Mouse (Mus musculus) right cerebral cortex, postnatal 25 days (tissue): Measurements from ENCODE around the gene Nr4a1.

Experiments
- DNase-seq: peaks from one replicate; pipeline ENCODE4 v3.0.0; 2022

The Nr4a1 gene

DNA sequence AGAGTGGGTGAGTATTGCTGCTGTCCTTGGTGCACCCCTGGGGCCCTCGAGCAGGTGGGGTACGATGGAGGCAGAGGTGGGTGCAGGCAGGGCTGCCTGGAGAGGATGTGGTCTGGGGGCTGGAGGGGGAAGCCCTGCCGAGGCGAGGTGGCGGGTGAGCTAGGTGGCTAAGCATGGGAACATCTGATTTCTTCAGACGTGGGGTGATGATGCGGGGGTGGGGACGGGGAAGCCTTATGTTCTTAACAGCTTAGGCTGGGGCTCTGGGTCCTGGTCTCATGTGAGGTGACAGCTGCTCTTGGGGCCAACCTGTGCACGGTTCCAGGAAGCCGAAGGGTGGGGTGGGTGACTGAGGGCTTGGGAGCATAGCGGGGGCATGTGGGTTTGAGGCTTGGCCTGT, 4.4 kb downstream of the Nr4a1 start:
- DNase-seq = no peak

DNA sequence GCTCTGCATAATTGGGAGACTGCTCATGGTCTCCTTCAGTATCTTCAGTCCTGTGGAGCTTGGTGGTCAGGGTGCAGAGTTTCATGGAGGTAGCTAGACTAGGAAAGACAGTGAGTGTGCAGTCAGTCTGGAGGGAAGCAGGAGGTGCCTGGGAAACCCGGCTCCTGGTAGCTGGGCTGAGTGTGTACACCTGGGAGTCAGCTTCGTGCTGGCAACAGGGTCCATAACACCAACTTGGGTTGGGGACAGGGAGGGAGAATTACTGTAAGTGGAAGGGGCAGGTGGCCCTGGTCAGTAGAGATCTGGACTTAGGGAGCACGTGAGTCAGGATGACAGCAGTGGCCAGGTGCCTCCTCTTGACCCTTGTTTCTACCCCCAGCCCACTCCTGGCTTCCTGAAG, 5.9 kb downstream of the Nr4a1 start:
- DNase-seq = no peak

DNA sequence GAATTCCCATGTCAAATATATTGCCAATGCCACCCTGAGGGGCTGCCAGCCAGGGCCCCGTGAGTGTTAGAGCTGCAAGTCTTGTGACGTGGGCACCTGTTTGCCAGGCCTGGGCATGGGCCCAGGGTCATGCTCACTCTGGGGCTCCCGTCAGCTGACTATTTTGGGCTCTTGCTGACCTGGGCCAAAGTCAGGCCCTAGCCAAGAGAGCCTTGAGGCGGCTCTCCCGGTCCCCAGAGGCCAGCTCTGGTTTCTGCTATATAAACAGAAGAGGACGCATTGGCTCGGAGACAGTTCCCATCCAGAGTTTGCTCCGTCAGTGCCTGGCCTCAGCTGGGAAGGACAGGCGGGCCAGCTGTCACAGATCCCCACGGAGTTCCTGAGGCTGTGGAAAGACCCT, 6.3 kb downstream of the Nr4a1 start:
- no peak for DNase-seq

DNA sequence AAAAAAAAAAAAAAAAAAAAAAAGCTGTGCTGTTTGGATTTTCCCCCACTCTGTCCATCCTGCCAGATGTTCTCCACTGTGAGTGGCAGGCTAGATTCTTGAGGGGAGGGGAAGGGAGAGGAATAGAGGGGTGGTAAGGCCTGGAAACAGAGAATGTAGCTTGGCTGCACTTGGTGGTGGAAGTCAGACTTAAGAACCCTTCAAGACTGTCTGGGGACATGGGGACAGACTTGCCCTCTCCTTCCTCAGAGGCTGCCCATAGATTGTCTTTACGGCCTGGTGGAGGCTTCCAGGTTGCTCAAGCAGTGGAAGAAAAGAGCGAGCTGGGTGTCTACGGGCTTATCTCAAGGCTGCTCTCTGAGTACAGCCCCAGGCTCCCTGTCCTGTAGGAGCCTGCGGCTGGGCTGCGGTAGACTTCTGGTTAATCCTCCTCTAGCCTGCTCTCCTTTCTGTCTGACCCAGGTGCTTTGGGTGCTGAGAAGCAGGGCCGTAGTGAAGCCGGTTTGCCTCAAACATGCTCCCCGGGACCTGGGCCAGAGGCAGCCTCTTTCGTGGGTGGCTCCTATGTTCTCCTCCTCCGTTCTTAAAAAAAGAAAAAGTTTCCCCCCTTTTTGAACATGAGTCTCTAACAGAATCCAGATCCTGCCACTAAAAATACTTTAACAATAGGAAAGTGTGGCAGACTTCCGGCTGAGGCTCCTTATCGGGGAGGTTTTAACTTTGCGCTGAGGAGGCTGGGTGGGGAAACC, 7.0 kb downstream of the Nr4a1 start:
- DNase-seq = no peak

DNA sequence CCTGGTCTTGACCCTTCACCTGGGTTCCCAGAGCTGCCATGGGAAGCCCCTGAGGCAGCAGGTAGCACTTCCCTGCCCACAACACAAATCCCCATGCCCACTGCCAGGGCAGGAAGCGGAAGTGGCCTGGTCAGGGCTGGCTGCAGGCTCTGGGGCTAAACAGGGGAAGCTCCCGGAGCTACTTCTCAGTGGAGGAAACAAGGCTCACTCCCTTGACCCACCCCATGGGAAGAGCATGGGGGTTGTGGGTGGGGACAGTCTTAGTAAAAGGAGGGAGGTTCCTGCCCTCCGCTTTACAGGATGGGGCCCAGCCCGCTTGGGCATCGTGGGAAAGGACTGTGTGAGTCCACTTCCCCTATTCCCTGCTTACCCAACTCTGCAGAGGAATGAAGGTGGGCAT, 8.4 kb downstream of the Nr4a1 start:
- no peak for DNase-seq

DNA sequence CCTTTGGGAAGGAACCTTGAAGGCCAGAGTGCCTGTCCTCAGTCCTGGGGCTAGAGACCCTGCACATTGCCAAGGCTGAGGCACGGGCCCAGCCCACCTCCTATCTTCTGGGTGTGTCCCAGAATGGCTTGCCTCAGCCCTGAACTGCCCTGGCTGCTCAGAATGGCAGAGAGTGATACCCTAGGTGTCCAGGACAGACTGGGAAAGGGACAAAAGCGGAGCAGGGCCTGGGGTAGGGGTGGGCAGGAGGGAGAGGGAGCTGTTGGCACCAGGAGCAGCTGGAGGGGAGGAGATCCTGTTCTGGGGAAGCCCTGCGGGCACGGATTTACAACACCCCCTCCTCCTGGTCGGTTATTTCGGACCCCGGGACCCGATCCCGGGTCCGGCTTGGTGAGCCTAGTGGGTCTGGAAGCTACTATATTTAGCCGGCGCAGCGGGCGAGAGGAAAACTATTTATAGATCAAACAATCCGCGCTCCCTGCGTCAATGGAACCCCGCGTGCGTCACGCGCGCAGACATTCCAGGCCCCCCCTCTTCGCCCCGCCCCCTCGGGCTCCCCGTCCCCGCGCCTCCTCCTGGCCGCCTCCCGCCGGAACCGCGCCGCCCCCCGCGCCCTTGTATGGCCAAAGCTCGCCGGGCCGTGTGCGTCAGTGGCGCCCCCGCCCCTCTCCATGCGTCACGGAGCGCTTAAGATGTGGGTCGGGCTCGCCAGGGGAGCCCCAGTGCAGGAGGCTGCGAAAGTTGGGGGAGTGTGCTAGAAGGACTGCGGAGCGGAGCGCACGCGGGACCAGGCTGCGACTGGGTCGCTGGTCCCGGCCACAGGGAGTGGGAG, 12.3 kb downstream of the Nr4a1 start:
- DNase-seq = peak; percentile 93

DNA sequence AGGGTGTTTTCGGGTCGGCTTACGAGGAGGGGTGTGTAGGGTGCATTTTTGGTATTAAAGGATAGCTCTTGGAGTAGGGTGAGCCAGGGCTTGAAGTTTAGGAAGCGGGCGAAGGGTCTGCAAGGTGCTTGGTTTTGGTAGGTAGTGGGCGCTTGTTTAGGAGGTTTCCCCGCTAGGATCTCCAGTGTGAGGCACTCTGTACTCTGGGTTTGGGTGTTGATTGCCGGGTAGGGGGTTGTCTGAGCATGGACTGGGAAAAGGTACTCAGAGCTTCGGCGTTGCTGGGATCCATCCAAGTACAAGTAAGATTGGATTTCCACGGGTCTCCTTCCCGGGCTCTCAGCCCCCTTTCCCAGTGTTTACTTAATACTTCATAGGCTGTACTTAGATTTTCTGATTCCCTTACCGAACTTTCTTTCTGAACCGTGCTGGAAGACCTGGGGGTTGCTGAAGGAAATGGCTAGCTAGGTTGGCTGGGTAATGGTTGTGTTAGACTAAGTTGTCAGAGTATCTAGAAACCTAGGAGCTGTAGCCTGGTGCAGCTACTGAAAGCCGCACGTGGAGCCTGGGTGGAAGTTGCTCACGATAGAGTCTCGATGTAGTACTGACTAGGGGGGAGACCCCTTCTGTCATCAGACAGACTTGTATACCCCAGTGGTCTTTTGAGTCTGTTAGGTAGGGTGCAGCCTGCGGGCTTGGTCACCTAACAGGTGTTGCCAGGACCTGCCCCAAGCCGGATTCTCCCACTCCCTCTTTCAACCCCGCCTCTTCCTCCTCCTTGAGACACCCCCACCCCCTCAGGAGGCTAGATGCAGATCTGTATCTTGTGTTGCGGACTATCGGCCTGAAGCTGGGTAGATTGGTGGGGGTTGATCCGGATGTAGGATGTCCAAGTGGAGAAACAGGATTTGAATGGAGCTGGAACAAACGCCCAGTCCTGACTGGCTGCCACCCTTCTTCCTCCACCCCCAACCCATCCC, 13.3 kb downstream of the Nr4a1 start:
- DNase-seq = no peak

DNA sequence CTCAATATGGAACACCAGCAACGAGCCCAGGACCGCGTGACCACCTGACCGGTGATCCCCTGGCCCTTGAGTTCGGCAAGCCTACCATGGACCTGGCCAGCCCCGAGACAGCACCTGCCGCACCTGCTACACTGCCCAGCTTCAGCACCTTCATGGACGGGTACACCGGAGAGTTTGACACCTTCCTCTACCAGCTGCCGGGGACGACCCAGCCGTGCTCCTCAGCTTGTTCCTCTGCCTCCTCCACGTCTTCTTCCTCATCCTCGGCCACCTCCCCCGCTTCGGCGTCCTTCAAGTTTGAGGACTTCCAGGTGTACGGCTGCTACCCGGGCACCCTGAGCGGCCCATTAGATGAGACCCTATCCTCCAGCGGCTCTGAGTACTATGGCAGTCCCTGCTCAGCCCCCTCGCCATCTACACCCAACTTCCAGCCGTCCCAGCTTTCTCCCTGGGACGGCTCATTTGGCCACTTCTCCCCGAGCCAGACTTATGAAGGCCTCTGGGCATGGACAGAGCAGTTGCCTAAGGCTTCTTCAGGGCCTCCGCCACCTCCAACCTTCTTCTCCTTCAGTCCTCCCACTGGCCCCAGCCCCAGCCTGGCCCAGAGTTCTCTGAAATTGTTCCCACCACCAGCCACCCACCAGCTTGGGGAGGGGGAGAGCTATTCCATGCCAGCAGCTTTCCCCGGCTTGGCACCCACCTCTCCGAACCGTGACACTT, 16.2 kb downstream of the Nr4a1 start:
- DNase-seq = no peak

DNA sequence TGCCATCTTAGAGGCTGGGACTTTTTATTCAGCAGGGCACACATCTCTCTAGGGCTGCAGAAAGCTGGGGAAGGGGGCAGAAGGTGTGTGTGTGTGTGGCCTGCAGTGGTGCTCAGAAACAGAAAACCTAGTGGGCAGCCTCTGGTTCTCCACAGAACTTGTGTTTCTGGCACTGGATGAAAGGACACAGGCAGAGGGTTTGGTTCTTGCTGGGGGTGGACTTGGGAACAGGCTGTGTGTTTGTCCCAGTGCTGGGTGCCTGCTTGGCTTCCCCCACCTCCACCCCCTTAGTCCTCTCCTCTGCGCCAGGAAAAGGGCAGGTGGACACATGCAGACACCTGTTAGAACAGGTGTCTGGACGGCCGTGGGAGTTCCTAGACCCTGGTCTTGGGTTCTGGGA, 17.0 kb downstream of the Nr4a1 start:
- no peak for DNase-seq

DNA sequence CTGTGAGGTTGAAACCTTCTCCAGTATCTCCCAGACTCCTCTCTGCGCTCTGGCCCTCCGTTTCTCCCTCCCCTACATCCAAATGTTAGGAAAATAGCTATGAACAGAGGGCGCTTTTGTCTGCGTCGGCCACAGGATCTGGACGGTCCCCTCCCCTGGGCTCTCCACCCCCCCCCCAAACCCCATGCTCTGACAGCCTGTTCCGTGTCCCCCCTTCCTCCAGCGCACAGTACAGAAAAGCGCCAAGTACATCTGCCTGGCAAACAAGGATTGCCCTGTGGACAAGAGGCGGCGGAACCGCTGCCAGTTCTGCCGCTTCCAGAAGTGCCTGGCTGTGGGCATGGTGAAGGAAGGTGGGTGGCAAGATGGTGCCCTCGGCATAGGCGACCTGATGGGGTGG, 17.4 kb downstream of the Nr4a1 start:
- DNase-seq = no peak

DNA sequence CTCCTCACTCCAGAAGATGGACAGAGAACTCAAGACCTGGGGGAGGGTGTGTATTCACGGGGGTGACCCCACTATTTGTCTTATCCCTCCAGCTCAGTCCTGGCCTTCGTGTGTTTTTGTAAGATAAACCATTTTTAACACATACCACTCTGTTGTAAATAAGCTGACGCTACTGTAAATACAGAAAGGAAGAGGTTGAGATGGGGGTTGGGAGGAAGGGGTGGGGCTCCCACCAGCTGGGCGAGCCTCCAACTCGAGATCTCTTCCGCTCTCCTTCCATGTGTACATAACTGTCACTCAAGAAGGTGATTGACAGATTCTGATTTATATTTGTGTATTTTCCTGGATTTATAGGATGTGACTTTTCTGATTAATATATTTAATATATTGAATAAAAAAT, 20.3 kb downstream of the Nr4a1 start:
- no peak for DNase-seq

DNA sequence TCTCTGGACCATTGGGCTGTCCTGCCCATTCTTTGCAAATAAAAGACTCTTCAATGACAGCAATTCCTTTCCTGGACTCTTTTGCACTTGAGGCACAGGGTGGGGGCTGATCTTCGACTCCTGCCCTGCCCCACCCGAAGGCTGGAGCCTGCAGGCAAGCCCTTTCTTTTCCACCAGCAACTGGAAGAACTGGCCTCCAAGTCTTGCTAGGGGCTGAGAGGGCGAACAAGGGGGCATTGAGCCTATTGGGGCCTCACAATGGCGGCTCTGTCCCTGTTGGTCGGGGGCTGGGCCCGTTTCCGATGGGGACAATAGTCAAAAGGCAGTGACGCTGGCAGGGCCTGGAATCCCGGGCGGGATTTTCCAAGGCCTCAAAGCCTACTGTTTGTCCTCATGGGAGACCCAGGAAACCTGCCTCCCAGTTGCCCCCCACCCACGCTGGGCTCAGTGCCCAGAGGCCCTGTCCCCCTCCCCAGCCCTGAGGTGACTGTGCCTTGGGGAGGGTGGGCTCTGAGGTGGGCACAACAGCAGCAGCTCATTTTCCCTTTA, 23.4 kb downstream of the Nr4a1 start:
- no peak for DNase-seq

DNA sequence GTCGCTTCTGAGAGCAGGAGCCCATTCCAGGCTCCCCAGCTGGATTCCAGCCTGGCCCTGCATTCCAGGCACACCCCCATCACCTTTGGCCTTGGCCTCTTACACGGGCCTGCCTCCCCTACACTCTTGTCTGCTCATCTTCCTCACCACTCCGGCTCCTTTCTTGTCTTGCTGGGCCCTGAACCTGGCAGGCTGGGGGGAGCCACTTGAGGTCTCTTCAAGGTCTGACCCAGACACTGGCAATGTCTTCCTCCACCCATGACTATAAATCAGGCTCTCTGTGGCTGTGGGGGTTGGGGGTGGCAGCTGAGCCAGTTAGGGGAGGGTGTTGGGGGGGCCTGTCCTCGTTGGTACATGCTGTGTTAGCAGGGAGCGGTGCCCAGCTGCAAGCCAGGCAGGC, 24.5 kb downstream of the Nr4a1 start:
- DNase-seq = no peak

DNA sequence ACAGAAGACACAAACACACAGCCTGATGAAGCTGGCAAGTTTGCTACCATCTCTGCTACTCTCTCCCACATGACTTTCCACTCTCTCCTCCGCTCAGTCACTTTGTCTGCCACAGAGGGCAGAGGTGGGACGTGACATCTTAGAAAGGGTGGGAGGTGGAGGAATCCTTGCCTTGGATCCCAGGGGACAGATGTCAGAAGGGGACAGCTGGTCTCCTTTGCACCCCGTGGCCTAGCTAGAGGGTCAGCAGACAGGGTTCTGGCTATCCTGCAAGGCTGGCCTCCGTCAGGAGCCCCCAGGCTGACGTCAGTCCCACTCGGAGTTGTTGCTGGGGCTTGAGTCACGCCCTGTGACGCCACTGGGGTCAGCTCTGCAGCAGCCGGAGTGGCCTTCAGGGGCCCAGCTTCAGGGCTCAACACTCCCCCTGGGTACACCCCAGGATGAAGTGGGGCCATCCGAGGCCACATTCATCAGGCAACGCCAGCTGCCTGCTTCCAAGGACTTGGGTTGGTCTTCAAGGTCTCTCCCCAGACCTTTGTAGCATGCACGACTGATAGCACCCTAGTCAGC, 25.4 kb downstream of the Nr4a1 start:
- no peak for DNase-seq

DNA sequence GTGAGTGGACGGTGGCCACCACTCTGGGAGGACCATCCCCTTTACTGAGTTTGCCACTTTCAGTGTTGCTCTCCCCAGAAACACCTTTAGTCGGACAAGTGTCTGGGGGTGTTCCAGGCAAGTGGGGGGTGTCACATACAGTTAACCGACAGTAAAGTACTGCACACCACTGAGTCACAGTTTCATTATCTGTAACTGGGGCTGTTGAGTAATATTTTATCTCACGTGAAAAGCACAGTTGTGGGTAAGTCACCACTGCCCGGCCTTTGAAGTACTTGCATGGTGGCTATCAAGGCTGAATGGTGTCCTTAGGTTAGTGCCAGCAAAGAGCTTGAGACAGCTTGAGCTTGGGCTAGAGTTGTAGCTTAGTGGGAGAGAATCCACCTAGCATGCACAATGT, 28.4 kb downstream of the Nr4a1 start:
- DNase-seq = no peak

DNA sequence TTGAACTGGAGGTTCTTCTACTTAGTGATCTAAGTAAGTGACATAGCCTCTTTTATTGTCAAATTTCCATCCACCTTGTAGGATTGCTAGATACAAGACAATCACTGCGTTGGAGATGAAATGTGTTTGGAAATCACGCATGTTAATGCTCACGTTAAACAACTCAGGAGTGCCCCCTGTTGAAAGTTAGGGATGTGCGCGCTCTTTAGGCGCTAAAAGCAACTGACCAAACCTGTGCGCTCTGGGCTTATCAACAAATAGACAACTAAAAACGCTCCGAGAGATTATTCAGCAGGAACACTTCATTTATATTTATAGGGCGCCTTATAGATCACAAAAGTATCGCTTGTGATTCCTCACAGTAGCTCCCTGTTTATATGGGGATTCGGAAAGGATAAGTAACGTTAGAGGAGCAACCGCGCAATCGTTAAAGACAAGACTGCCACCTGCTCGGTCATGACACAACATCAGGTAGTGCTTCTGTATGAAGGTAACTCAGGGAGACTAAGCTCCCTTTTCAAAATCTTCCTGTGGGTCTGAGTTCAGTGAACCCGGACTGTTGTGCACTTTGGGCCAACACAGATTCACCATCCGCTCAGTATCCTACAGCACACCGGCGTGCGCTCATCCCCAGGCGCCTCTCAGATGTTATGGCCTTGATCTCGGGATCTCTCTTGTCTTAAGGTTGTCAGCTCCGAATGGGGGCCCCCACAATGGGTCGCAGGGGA, 29.3 kb downstream of the Nr4a1 start:
- DNase-seq = no peak

DNA sequence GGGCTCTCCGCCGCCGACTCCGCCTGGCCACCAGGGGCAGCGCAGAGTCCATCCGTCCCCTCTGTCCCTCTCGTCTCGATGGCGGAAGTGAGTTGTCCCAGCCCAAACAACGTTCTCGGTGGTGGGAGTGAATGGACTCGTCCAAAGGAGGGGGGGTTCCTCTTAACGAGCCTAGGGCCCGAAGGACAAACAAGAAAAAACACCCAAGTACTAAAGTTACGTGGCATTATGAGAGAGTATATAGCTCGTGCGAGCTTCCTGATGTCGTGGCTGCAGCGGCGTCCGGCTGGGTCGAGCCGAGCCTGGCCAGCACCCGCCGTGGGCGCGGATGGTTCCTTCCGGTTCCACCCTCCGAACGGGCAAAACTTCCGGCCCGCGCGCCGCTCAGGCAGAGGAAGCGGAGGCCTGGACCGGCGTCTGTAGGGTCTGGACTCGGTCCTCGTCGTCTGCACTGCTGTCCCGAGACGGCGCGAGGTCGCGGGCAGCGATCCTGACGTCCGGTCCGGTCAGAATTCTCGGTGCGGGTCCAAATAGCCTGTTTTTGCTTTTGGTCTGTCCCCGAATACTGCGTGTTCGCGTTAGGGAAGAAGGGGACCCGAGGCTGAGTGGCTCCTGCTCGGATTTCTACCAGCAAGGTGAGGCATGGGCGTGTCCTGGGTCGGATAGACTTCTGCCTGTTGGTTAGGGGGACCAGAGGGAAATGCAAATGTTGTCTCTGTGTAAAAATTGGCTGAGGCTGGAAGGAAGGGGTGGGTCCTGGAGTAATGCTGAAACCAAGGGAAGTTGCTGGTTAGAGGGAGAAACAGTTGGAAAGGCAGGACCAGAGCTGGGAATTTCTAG, 30.1 kb downstream of the Nr4a1 start, which contains the start of gene Atg101:
TSS of gene Atg101 (plus strand) at position 362 of the 840 bp plus-strand sequence.
- peak; percentile 88 for DNase-seq

DNA sequence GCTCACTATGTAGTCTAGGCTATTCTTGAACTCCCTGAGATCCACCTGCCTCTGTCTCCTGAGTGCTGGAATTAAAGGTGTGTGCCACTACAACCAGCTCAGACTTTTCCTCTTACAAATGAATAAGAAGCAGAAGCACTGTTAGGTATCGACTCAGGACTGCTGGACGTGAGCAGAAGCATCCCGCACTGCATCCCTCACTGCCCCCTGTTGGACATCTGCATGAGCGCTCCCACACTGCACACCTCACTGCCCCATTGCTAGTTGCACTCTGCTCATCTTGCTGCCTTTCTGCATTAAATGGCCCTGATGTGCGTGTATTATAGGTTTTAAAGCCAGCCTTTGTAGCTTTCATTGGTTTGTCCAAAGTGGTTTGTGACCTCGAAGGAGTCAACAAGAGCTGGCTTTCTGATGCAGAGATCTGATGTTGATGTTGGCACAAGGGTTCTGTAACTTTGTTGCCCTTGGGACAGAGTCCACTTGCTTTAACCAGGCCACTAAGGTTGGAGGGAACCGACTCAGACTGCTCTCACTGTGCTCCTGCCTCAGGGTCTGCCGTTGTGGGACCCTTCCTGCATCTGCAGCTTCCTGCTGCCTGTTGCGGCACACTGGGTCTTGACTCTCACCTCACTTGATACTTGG, 32.2 kb downstream of the Nr4a1 start:
- no peak for DNase-seq

DNA sequence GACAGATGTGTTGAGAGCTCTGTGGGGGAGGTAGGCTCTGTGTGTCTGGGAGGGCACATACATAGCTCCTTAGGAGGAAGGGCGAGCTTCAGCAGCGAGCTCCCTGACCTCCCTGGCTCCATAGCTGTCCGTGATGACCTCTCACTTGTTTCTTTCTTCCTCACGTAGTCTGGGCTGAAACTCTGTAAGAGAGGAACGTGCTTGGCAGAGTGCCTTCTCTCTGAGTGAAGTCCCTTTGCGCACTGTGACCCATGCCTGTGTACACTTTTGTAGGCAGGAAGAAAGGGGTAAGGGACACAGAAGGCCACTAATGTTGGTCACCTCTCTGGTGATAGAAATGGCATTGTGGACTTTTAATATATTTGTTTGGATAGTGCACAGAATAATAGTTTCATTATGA, 33.3 kb downstream of the Nr4a1 start:
- no peak for DNase-seq

DNA sequence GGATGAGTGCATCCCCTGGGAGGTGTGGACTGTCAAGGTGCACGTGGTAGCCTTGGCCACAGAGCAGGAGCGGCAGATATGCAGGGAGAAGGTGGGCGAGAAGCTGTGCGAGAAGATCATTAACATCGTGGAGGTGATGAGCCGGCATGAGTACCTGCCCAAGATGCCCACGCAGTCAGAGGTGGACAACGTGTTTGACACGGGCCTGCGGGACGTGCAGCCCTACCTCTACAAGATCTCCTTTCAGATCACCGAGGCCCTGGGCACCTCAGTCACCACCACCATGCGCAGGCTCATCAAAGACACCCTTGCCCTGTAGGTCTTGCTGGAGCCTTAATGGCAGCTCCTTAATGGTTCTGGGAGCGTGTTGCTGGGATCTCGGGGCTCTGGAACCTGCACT, 36.3 kb downstream of the Nr4a1 start:
- DNase-seq = no peak
